Mouse (Mus musculus) spleen, adult 2 months (tissue): ENCODE measurements around the gene Fam196b.

ENCODE experiments used
- CTCF ChIP-seq: fragments of 200-500 bp; IDR thresholded peaks from 2 replicates; pipeline ENCODE4 v1.5.1; 2011; ENCODE audit warnings: mild to moderate bottlenecking, inconsistent platforms; ENCODE audit not compliant: insufficient read depth, insufficient read length, insufficient replicate concordance; ENCODE audit errors: extremely low read depth
- POLR2A ChIP-seq: fragments of 200-500 bp; IDR thresholded peaks from 2 replicates; pipeline ENCODE4 v1.6.1; 2011; ENCODE audit warnings: low read depth, low read length, inconsistent platforms

DNA sequence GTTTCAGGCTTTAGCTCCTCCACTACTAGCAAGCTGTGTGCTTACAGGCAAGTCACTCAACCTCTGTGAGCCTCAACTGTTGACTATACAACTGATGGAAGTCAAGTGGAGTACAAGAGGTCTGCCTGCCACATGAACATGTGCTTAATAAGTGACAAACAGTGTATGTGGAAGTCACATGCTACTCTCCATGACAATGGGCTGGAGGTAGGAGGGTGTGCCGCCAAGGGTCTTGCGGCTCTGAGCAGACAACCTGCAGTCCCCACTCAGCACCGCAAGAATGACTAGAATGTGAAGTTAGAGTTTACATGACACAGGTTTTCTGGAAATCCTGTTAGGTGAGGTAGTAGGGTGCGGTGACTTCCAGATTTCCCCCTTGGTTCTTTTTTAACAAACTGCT is 116.3 kb downstream of the Fam196b start:
- TF ChIP-seq CTCF (no peak), POLR2A (no peak)
